Comparison of ENCODE assay signal across 21 mouse cellular contexts in the genomic region with DNA sequence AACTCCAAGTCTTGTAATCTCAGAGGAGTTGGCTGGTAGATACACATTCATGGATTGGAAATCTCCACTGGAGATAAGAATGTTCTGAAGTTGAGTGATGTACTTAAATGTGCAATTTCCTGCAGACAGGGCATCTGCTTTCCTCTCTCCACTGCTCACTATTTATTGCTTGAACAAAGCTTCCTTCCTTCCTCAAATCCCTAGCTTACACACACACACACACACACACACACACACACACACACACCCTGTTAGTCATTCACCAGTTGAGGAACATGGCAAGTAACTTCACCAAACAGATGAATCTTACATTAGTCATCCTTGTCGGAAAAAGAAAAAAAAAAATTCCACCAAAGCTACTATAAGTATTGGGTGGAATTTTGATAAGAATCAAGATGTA. TPM values are rescaled to one million over a fixed set of nuclear protein-coding genes. Genes with fewer than 3 reads are reported as not detected.
DNase-seq lines count a peak whose midpoint lies in the region; ATAC-seq and TF ChIP-seq lines count a peak whose summit lies in the region.
"Had no signal": no experiment of that assay in that cellular context is flagged by ENCODE, and none has a peak within 500 bp of the region (broad histone marks: within the 10 kb centered on the region; RNA-seq: fewer than 3 reads in every experiment).

No protein-coding gene starts in this region.

- TF ChIP-seq CTCF in gastrocnemius, adult 2 months (IDR thresholded peaks at IDR 0.05): no peak

- H3K4me2 ChIP-seq in forebrain, embryonic 15.5 days (replicated peaks): no peak overlapping the region
- H3K4me2 ChIP-seq: forebrain, embryonic 12.5 days; hindbrain, embryonic 12.5 days had no signal

- no peaks in the 10 kb centered on the region for H3K9me3 ChIP-seq in forebrain, embryonic 15.5 days
- H3K9me3 ChIP-seq: forebrain, embryonic 12.5 days; hindbrain, embryonic 12.5 days; limb, embryonic 10.5 days; midbrain, embryonic 10.5 days had no signal

- intact Hi-C loops in gastrocnemius, adult 2 months (cut with DNase I): no loop called here

- H3K4me3 ChIP-seq in forebrain, embryonic 15.5 days: no peak overlapping the region
- no peak overlapping the region for H3K4me3 ChIP-seq in gastrocnemius, adult 2 months
- H3K4me3 ChIP-seq: forebrain, embryonic 12.5 days; hindbrain, embryonic 12.5 days; left cerebral cortex, adult 2 months; limb, embryonic 10.5 days; midbrain, embryonic 10.5 days had no signal

- no peak overlapping the region for H3K27ac ChIP-seq in forebrain, embryonic 15.5 days (replicated peaks)
- H3K27ac ChIP-seq in gastrocnemius, adult 2 months: no peak overlapping the region
- H3K27ac ChIP-seq: forebrain, embryonic 12.5 days; hindbrain, embryonic 12.5 days; left cerebral cortex, adult 2 months; limb, embryonic 10.5 days; midbrain, embryonic 10.5 days; stomach, postnatal 0 days had no signal

- no peaks in the 10 kb centered on the region for H3K36me3 ChIP-seq in forebrain, embryonic 15.5 days
- H3K36me3 ChIP-seq: forebrain, embryonic 12.5 days; hindbrain, embryonic 12.5 days; limb, embryonic 10.5 days; midbrain, embryonic 10.5 days had no signal

- H3K9ac ChIP-seq in forebrain, embryonic 15.5 days (replicated peaks): no peak overlapping the region
- H3K9ac ChIP-seq: forebrain, embryonic 12.5 days; hindbrain, embryonic 12.5 days; liver, postnatal 0 days had no signal

- 81% methylated on average over 1 of the region's 1 CpGs for WGBS in forebrain, embryonic 15.5 days

- DNase-seq in kidney, postnatal 10 days: peak; percentile 37
- DNase-seq in kidney, adult 11 months: no peak
- peak; percentile 67 for DNase-seq in 3T3-L1 (ENCODE audit: low read depth, low spot score)
- peak; percentile 9 for DNase-seq in CD4-positive helper T cell, adult 2 months (ENCODE audit: low read depth, low spot score)
- no peak for DNase-seq in gastrocnemius, adult 2 months
- DNase-seq: cerebellum, adult 8-10 months; gastrocnemius, postnatal 25 days; layer of hippocampus, adult 9-11 months; liver, postnatal 0 days; lung, postnatal 4 days; right cerebral cortex, postnatal 4 days had no signal

- H3K27me3 ChIP-seq in forebrain, embryonic 15.5 days: no peaks in the 10 kb centered on the region
- H3K27me3 ChIP-seq: CH12.LX; forebrain, embryonic 12.5 days had no signal

- H3K4me1 ChIP-seq in forebrain, embryonic 15.5 days: no peaks in the 10 kb centered on the region
- H3K4me1 ChIP-seq: forebrain, embryonic 12.5 days; hindbrain, embryonic 12.5 days; limb, embryonic 10.5 days; midbrain, embryonic 10.5 days had no signal

- peak; percentile 63 for ATAC-seq in granulocyte monocyte progenitor cell, adult 5-6 weeks (replicated peaks; ENCODE audit: poor library complexity, severe bottlenecking)
- no peak for ATAC-seq in forebrain, embryonic 15.5 days (replicated peaks)
- ATAC-seq: liver, postnatal 0 days had no signal

RNA-seq across cellular contexts. Expression of gene Slc24a3, which starts 8.6 kb away (rescaled TPM):
- 0.75 and 4.6 TPM in 2 replicates for total RNA-seq in granulocyte monocyte progenitor cell, adult 5-6 weeks (2014; fragmentation: Nextera tagmentation)
- total RNA-seq in granulocyte monocyte progenitor cell, adult 5-6 weeks (2017): 3.0 and 3.1 TPM in 2 replicates
- polyA plus RNA-seq in forebrain, embryonic 15.5 days (2015; fragmentation: Nextera tagmentation; extraction: Ambion mirVana): 5.5 and 5.9 TPM in 2 replicates
- total RNA-seq in gastrocnemius, adult 2 months (2021): 1 to 10 TPM; 1.3 to 2.0 TPM
- total RNA-seq: CH12.LX, MEL had no signal

Comparison
In these comparisons a context has a peak if more than half of its experiments do, and no peak if none do; other contexts are left out.
1. DNase-seq: peak in kidney, postnatal 10 days (single experiment), 3T3-L1 (single experiment) and CD4-positive helper T cell, adult 2 months (single experiment); none in kidney, adult 11 months (single experiment) and gastrocnemius, adult 2 months (single experiment).